Mouse (Mus musculus) heart, adult 18-20 months (tissue): Measurements from ENCODE around the gene Tspan8. TPM values are rescaled to one million over a fixed set of nuclear protein-coding genes. Genes with fewer than 3 reads are reported as not detected.

Experiments used
- DNase-seq, 2 experiments: peaks; one replicate each; pipeline ENCODE4 v3.0.0; 2021 to 2022; ENCODE audit warnings: mixed read lengths in 1 of 2
- total RNA-seq, 2 experiments: library from RNA; stranded (reverse); gene quantifications; 2 replicates each; pipeline ENCODE4 v1.2.3; 2021

The Tspan8 gene
- total RNA-seq, 2 experiments from 2014 or later, result 1.4 to 2.0 TPM

GRCm38 (mm10) chr10:115834017-115834416 lies 17.4 kb downstream of the Tspan8 start:
- DNase-seq, result no peak

GRCm38 (mm10) chr10:115846930-115847329 lies 30.3 kb downstream of the Tspan8 start:
- DNase-seq, result no peak

- no peak for DNase-seq
Measured at GRCm38 (mm10) chr10:115848511-115848910, 31.9 kb downstream of the Tspan8 start.

GRCm38 (mm10) chr10:115860210-115860880 lies 43.7 kb downstream of the Tspan8 start:
- no peak for DNase-seq

- no peak for DNase-seq
Measured at GRCm38 (mm10) chr10:115861967-115862366, 45.3 kb downstream of the Tspan8 start.

- no peak for DNase-seq
Measured at GRCm38 (mm10) chr10:115882757-115883156, 66.1 kb downstream of the Tspan8 start.

GRCm38 (mm10) chr10:115891924-115892323 lies 75.3 kb downstream of the Tspan8 start:
- peak in 1 of 2 experiments; percentile 5 for DNase-seq

GRCm38 (mm10) chr10:115892973-115893372 lies 76.3 kb downstream of the Tspan8 start:
- DNase-seq, result peak in 1 of 2 experiments; percentile 23

- DNase-seq, result no peak
Measured at GRCm38 (mm10) chr10:115894045-115894444, 77.4 kb downstream of the Tspan8 start.

- DNase-seq, result peak in 1 of 2 experiments; percentile 1
Measured at GRCm38 (mm10) chr10:115896764-115897163, 80.1 kb downstream of the Tspan8 start.

GRCm38 (mm10) chr10:115897235-115897634 lies 80.6 kb downstream of the Tspan8 start:
- peak; percentile 34 to 41 for DNase-seq

Other genes with a start within 250 kb of the Tspan8 start
- gene A930009A15Rik, start 246.8 kb upstream of the Tspan8 start, total RNA-seq, result not detected
- gene Lgr5, start 229.1 kb upstream of the Tspan8 start, total RNA-seq, result under 1 TPM; 0.08 to 0.20 TPM
- 1 to 10 TPM; 1.9 to 2.5 TPM for gene Ptprr, start 201.4 kb downstream of the Tspan8 start, total RNA-seq